Mouse (Mus musculus) C2C12 (cell line): ENCODE measurements at regions not wholly inside any gene's neighbourhood (a gene's known extent, or its start where the extent isn't known, plus 50 kb on each side); places are given as distances from the start of the nearest gene placed in this dataset.

Experiments used
- CEBPB ChIP-seq: IDR thresholded peaks from one replicate; pipeline ENCODE4 v1.6.1; 2011; ENCODE audit warnings: low read depth, mild to moderate bottlenecking, control low read depth, moderate library complexity
- CTCF ChIP-seq: IDR thresholded peaks from one replicate; pipeline ENCODE4 v1.5.1; 2011; ENCODE audit not compliant: control insufficient read depth, insufficient read depth, insufficient read length
- FOSL1 ChIP-seq: IDR thresholded peaks from one replicate; pipeline ENCODE4 v1.8.0; 2011; ENCODE audit warnings: mild to moderate bottlenecking, low read length; ENCODE audit not compliant: poor library complexity, insufficient read depth, severe bottlenecking
- MAX ChIP-seq: IDR thresholded peaks from one replicate; pipeline ENCODE4 v1.6.1; 2011; ENCODE audit warnings: mild to moderate bottlenecking, control low read depth
- USF1 ChIP-seq: IDR thresholded peaks from one replicate; pipeline ENCODE4 v1.6.1; 2011; ENCODE audit warnings: low read depth, mild to moderate bottlenecking, control low read depth, moderate library complexity

DNA sequence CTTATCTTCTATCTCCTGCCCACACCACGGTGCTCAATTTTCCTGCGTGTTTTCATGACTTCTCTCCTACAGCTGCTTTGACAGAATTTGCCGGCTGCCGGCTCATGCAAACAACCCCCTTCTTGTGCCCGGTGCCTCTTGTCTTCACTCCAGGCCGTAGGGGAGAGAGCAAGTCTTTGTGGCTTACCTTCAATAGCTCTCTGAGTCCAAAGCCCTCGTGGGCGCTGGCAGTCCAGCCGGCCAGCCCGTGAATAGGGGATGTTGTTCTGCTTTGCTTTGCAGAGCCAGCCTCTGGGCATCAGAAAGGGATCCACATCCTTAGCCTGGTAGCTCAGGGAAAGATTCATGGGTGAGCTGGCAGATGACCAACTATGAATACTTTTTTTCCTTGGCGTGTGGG is 173.9 kb downstream of the Gsdmc2 start:
- no peak for TF ChIP-seq CTCF
- TF ChIP-seq MAX = no peak
- TF ChIP-seq USF1 = no peak
- TF ChIP-seq CEBPB = no peak
- no peak for TF ChIP-seq FOSL1
